Mouse (Mus musculus) liver, embryonic 14.5 days (tissue): ENCODE data around the gene Rtl6. TPM values are rescaled to one million over a fixed set of nuclear protein-coding genes. Genes with fewer than 3 reads are reported as not detected.

Source experiments
- ATAC-seq: fragments of 200-750 bp; cut with Nextera tagmentation; 2 replicates; pipeline ENCODE4 v1.8.0; 2017; ENCODE audit warnings: moderate number of reproducible peaks, mild to moderate bottlenecking, moderate library complexity; ENCODE audit not compliant: insufficient read depth
- DNase-seq, 3 experiments: peaks; one replicate each; pipeline ENCODE4 v3.0.0-alpha.2; 2012 to 2013; ENCODE audit warnings: low read depth in 3 of 3, low spot score in 3 of 3
- H3K27ac ChIP-seq: fragments of 300-500 bp; sonication (generic); 2 replicates; pipeline ENCODE4 v1.5.1; 2014; ENCODE audit warnings: moderate library complexity, mild to moderate bottlenecking, control low read depth, inconsistent platforms
- H3K27me3 ChIP-seq: fragments of 300-500 bp; sonication (generic); 2 replicates; pipeline ENCODE4 v1.6.1; 2014; ENCODE audit warnings: mild to moderate bottlenecking, low read length, moderate library complexity; ENCODE audit not compliant: control insufficient read depth, insufficient read depth
- H3K36me3 ChIP-seq: fragments of 300-500 bp; sonication (generic); replicated peaks from 2 replicates; pipeline ENCODE4 v1.6.1; 2014; ENCODE audit warnings: low read depth; ENCODE audit not compliant: control insufficient read depth, insufficient read depth
- H3K4me1 ChIP-seq, 2 experiments: fragments of 200-500 bp in 1 of 2; fragments of 300-500 bp in 1 of 2; sonication (generic) in 1 of 2; replicated peaks; 2 replicates each; pipeline ENCODE4 v1.6.1; 2012 to 2014; ENCODE audit warnings: antibody characterized with exemption in 1 of 2, inconsistent platforms in 1 of 2, low read length in 1 of 2; ENCODE audit not compliant: control insufficient read depth in 2 of 2, insufficient read depth in 2 of 2
- H3K4me2 ChIP-seq: fragments of 300-500 bp; sonication (generic); 2 replicates; pipeline ENCODE4 v1.6.1; 2014; ENCODE audit warnings: low read depth, mild to moderate bottlenecking, control low read depth, moderate library complexity
- H3K4me3 ChIP-seq, 2 experiments: fragments of 200-500 bp in 1 of 2; fragments of 300-500 bp in 1 of 2; sonication (generic) in 1 of 2; 2 replicates each; pipeline ENCODE4 v1.5.1; 2012 to 2014; ENCODE audit warnings: low read depth in 2 of 2, low read length in 2 of 2, mild to moderate bottlenecking in 2 of 2, control low read depth in 1 of 2, inconsistent platforms in 1 of 2, moderate library complexity in 1 of 2; ENCODE audit not compliant: insufficient read depth in 1 of 2
- H3K9ac ChIP-seq: fragments of 300-500 bp; sonication (generic); replicated peaks from 2 replicates; pipeline ENCODE4 v1.6.1; 2014; ENCODE audit warnings: mild to moderate bottlenecking, control low read depth, moderate library complexity
- H3K9me3 ChIP-seq: fragments of 300-500 bp; sonication (generic); 2 replicates; pipeline ENCODE4 v1.6.1; 2016; ENCODE audit warnings: low read length, mixed read lengths; ENCODE audit not compliant: control insufficient read depth
- CTCF ChIP-seq: IDR thresholded peaks from 2 replicates; pipeline ENCODE4 v1.5.1; 2016; ENCODE audit warnings: antibody characterized with exemption, low read depth, control low read depth
- EP300 ChIP-seq: IDR thresholded peaks from 2 replicates; pipeline ENCODE4 v1.6.1; 2016; ENCODE audit warnings: antibody characterized with exemption, low read depth
- WGBS: fragments of 180-500 bp; shearing (Covaris S2); extraction: QIAGEN DNeasy Blood & Tissue Kit; methylation state at CpG from one replicate; pipeline ENCODE4 v1.1.7; 2014; ENCODE audit not compliant: insufficient replicate concordance; 5-methylcytosine and 5-hydroxymethylcytosine counted together
- polyA plus RNA-seq, 2 experiments: library from polyadenylated mRNA; depleted of rRNA in 1 of 2; stranded (reverse) in 1 of 2; unstranded in 1 of 2; fragments of >200 nt; fragmentation: Nextera tagmentation in 1 of 2; extraction: Ambion mirVana in 1 of 2; gene quantifications; 2 replicates each; pipeline versions ENCODE4 v1.2.1 to v1.2.3; 2012 to 2014

Rtl6 gene
- polyA plus RNA-seq, 2 experiments = 0.52 TPM

GRCm38 (mm10) chr15:84504895-84505294, 52.7 kb downstream of the Rtl6 start:
- no peaks in the 10 kb centered on the region for H3K4me1 ChIP-seq
- H3K9me3 ChIP-seq = no peaks in the 10 kb centered on the region
- DNase-seq (no peak), ATAC-seq (no peak)
- H3K4me2 ChIP-seq = no peak overlapping the region
- no peak overlapping the region for H3K27ac ChIP-seq
- H3K27me3 ChIP-seq = no peaks in the 10 kb centered on the region
- 27% methylated on average over 7 of the region's 7 CpGs for WGBS
- H3K36me3 ChIP-seq = no peaks in the 10 kb centered on the region
- TF ChIP-seq EP300 (no peak), CTCF (no peak)
- no peak overlapping the region for H3K4me3 ChIP-seq
- no peak overlapping the region for H3K9ac ChIP-seq

Other genes starting within 250 kb of the Rtl6 start
- gene Parvg, start 233.8 kb downstream of the Rtl6 start, polyA plus RNA-seq (2012; rRNA removed) = 7.6 and 8.3 TPM in 2 replicates
- gene Parvg, start 233.8 kb downstream of the Rtl6 start, polyA plus RNA-seq (2014; fragmentation: Nextera tagmentation; extraction: Ambion mirVana) = 6.6 and 7.6 TPM in 2 replicates
- gene Shisal1, start 110.7 kb downstream of the Rtl6 start, polyA plus RNA-seq (2012; rRNA removed) = 0.07 and 0.11 TPM in 2 replicates
- gene Shisal1, start 110.7 kb downstream of the Rtl6 start, polyA plus RNA-seq (2014; fragmentation: Nextera tagmentation; extraction: Ambion mirVana) = not detected in 2 replicates
- gene Prr5, start 111.8 kb upstream of the Rtl6 start, polyA plus RNA-seq (2012; rRNA removed) = 5.2 and 6.6 TPM in 2 replicates
- 3.0 and 3.7 TPM in 2 replicates for gene Prr5, start 111.8 kb upstream of the Rtl6 start, polyA plus RNA-seq (2014; fragmentation: Nextera tagmentation; extraction: Ambion mirVana)
- gene Arhgap8, start 162.2 kb upstream of the Rtl6 start, polyA plus RNA-seq (2012; rRNA removed) = 0.29 and 0.36 TPM in 2 replicates
- gene Arhgap8, start 162.2 kb upstream of the Rtl6 start, polyA plus RNA-seq (2014; fragmentation: Nextera tagmentation; extraction: Ambion mirVana) = 0.22 and 0.32 TPM in 2 replicates